Mouse (Mus musculus): ENCODE data around the gene Gga3.
A peak's percentile ranks its signal among the peaks of the same experiment; 100 is the strongest.

The Gga3 gene

GRCm38 (mm10) chr11:115612410-115613137, 8.7 kb upstream of the Gga3 start, which contains the start of gene Mif4gd:
TSS of gene Mif4gd (minus strand) at chr11:115612969.
- DNase-seq (ENCODE audit: low spot score) = peak; percentile 86

GRCm38 (mm10) chr11:115612059-115612409, 8.2 kb upstream of the Gga3 start:
- DNase-seq (ENCODE audit: low spot score) = no peak

GRCm38 (mm10) chr11:115611173-115611572, 7.3 kb upstream of the Gga3 start:
- DNase-seq (ENCODE audit: low spot score) = no peak

- no peak for DNase-seq (ENCODE audit: low spot score)
These were observed 5.7 kb upstream of the Gga3 start for GRCm38 (mm10) chr11:115609576-115609975.

GRCm38 (mm10) chr11:115608421-115609399, 4.9 kb upstream of the Gga3 start:
- DNase-seq (ENCODE audit: low spot score) = peak; percentile 25

GRCm38 (mm10) chr11:115606733-115607132, 2.9 kb upstream of the Gga3 start:
- no peak for DNase-seq (ENCODE audit: low spot score)

- no peak for DNase-seq (ENCODE audit: low spot score)
These were observed 449 bp upstream of the Gga3 start for GRCm38 (mm10) chr11:115604304-115604696.

GRCm38 (mm10) chr11:115603128-115603475, 749 bp downstream of the Gga3 start:
- DNase-seq (ENCODE audit: low spot score) = no peak

GRCm38 (mm10) chr11:115601174-115601573, 2.7 kb downstream of the Gga3 start:
- DNase-seq (ENCODE audit: low spot score) = no peak

- DNase-seq (ENCODE audit: low spot score) = no peak
These were observed 3.1 kb downstream of the Gga3 start for GRCm38 (mm10) chr11:115600743-115601142.

- no peak for DNase-seq (ENCODE audit: low spot score)
These were observed 4.1 kb downstream of the Gga3 start for GRCm38 (mm10) chr11:115599722-115600121.

- DNase-seq (ENCODE audit: low spot score) = no peak
These were observed 5.5 kb downstream of the Gga3 start for GRCm38 (mm10) chr11:115598309-115598708.

GRCm38 (mm10) chr11:115595209-115595608, 8.6 kb downstream of the Gga3 start:
- DNase-seq (ENCODE audit: low spot score) = peak; percentile 36

- no peak for DNase-seq (ENCODE audit: low spot score)
These were observed 13.2 kb downstream of the Gga3 start for GRCm38 (mm10) chr11:115590526-115591075.

GRCm38 (mm10) chr11:115587984-115588383, 15.9 kb downstream of the Gga3 start:
- no peak for DNase-seq (ENCODE audit: low spot score)

GRCm38 (mm10) chr11:115586403-115586802, 17.4 kb downstream of the Gga3 start:
- no peak for DNase-seq (ENCODE audit: low spot score)

- no peak for DNase-seq (ENCODE audit: low spot score)
These were observed 18.2 kb downstream of the Gga3 start for GRCm38 (mm10) chr11:115585573-115586100.

GRCm38 (mm10) chr11:115584376-115585073, 19.3 kb downstream of the Gga3 start:
- DNase-seq (ENCODE audit: low spot score) = no peak

GRCm38 (mm10) chr11:115582913-115583606, 20.8 kb downstream of the Gga3 start:
- DNase-seq (ENCODE audit: low spot score) = no peak

GRCm38 (mm10) chr11:115579080-115579479, 24.8 kb downstream of the Gga3 start:
- no peak for DNase-seq (ENCODE audit: low spot score)

- DNase-seq (ENCODE audit: low spot score) = no peak
These were observed 38.9 kb downstream of the Gga3 start for GRCm38 (mm10) chr11:115564961-115565360.
